Mouse (Mus musculus) forebrain, embryonic 12.5 days (tissue): ENCODE results near the gene Gse1. TPM values are rescaled to one million over a fixed set of nuclear protein-coding genes. Genes with fewer than 3 reads are reported as not detected.

Source experiments
- ATAC-seq: fragments of 200-750 bp; cut with Nextera tagmentation; 2 replicates; pipeline ENCODE4 v1.8.0; 2017; ENCODE audit warnings: moderate TSS enrichment; ENCODE audit not compliant: low FRiP score
- H3K27ac ChIP-seq: fragments of 300-500 bp; sonication (generic); 2 replicates; pipeline ENCODE4 v1.5.1; 2016; ENCODE audit warnings: mild to moderate bottlenecking
- H3K27me3 ChIP-seq: fragments of 300-500 bp; sonication (generic); 2 replicates; pipeline ENCODE4 v1.6.1; 2016; ENCODE audit warnings: mild to moderate bottlenecking
- H3K36me3 ChIP-seq: fragments of 300-500 bp; sonication (generic); replicated peaks from 2 replicates; pipeline ENCODE4 v1.6.1; 2016; ENCODE audit warnings: mild to moderate bottlenecking
- H3K4me1 ChIP-seq: fragments of 300-500 bp; sonication (generic); 2 replicates; pipeline ENCODE4 v1.6.1; 2016
- H3K4me2 ChIP-seq: fragments of 300-500 bp; sonication (generic); 2 replicates; pipeline ENCODE4 v1.6.1; 2016; ENCODE audit warnings: mild to moderate bottlenecking, moderate library complexity
- H3K4me3 ChIP-seq: fragments of 300-500 bp; sonication (generic); replicated peaks from 2 replicates; pipeline ENCODE4 v1.5.1; 2016; ENCODE audit warnings: mild to moderate bottlenecking
- H3K9ac ChIP-seq: fragments of 300-500 bp; sonication (generic); 2 replicates; pipeline ENCODE4 v1.6.1; 2016; ENCODE audit warnings: mild to moderate bottlenecking
- H3K9me3 ChIP-seq: fragments of 300-500 bp; sonication (generic); 2 replicates; pipeline ENCODE4 v1.6.1; 2016
- WGBS: fragments of 180-500 bp; shearing (Covaris S2); methylation state at CpG from one replicate; pipeline ENCODE4 v1.1.7; 2016; 5-methylcytosine and 5-hydroxymethylcytosine counted together
- polyA plus RNA-seq: library from polyadenylated mRNA; unstranded; fragments of >200 nt; fragmentation: Nextera tagmentation; extraction: Ambion mirVana; gene quantifications from 2 replicates; pipeline ENCODE4 v1.2.1, GENCODE M21; 2016

Gene Gse1
- polyA plus RNA-seq, 1 experiment from 2014 or later = 20.4 TPM

- no peaks in the 10 kb centered on the region for H3K9me3 ChIP-seq
- ATAC-seq = no peak
- peaks cover 54% of the 10 kb centered on the region for H3K4me1 ChIP-seq
- H3K4me2 ChIP-seq = peak overlapping the region; percentile 96
- H3K9ac ChIP-seq = peak overlapping the region; percentile 97
- WGBS = 14% methylated on average over 21 of the region's 21 CpGs
- H3K27ac ChIP-seq = peak overlapping the region; percentile 100
- H3K27me3 ChIP-seq = peaks cover 14% of the 10 kb centered on the region
- H3K36me3 ChIP-seq = no peaks in the 10 kb centered on the region
- peak overlapping the region; percentile 82 for H3K4me3 ChIP-seq
Observed at GRCm38 (mm10) chr8:120485551-120486476, 257.6 kb downstream of the Gse1 start.

GRCm38 (mm10) chr8:120486477-120487376, 258.5 kb downstream of the Gse1 start:
- Histone ChIP-seq H3K27me3 (peaks cover 14% of the 10 kb centered on the region), H3K4me1 (peaks cover 64% of the 10 kb centered on the region)
- peak; percentile 36 for ATAC-seq

GRCm38 (mm10) chr8:120487377-120487728, 259.1 kb downstream of the Gse1 start:
- ATAC-seq = no peak; the same call in 1 of the 2 replicates
- Histone ChIP-seq H3K36me3 (no peaks in the 10 kb centered on the region), H3K4me1 (peaks cover 70% of the 10 kb centered on the region), H3K27ac (peak overlapping the region; percentile 100), H3K4me2 (peak overlapping the region; percentile 96), H3K27me3 (peaks cover 14% of the 10 kb centered on the region), H3K9ac (peak overlapping the region; percentile 97), H3K9me3 (no peaks in the 10 kb centered on the region), H3K4me3 (peak overlapping the region; percentile 82)
- under 1% methylated on average over 34 of the region's 34 CpGs for WGBS

More at GRCm38 (mm10) chr8:120486477-120487376, 258.5 kb downstream of the Gse1 start:
- Histone ChIP-seq H3K9ac (peak overlapping the region; percentile 97), H3K4me2 (peak overlapping the region; percentile 96), H3K9me3 (no peaks in the 10 kb centered on the region), H3K4me3 (peak overlapping the region; percentile 82), H3K36me3 (no peaks in the 10 kb centered on the region), H3K27ac (peak overlapping the region; percentile 100)
- under 1% methylated on average over 49 of the region's 50 CpGs for WGBS

GRCm38 (mm10) chr8:120487729-120488510, 259.7 kb downstream of the Gse1 start:
- peak; percentile 66 for ATAC-seq
- WGBS = under 1% methylated on average over 50 of the region's 55 CpGs
- Histone ChIP-seq H3K4me2 (peak overlapping the region; percentile 96), H3K27ac (peak overlapping the region; percentile 100), H3K9ac (peak overlapping the region; percentile 97), H3K36me3 (no peaks in the 10 kb centered on the region), H3K4me1 (peaks cover 75% of the 10 kb centered on the region), H3K4me3 (peak overlapping the region; percentile 82), H3K9me3 (no peaks in the 10 kb centered on the region), H3K27me3 (peaks cover 9% of the 10 kb centered on the region)

GRCm38 (mm10) chr8:120488636-120489131, 260.4 kb downstream of the Gse1 start:
- H3K9ac ChIP-seq = peak overlapping the region; percentile 97
- no peaks in the 10 kb centered on the region for H3K36me3 ChIP-seq
- no peaks in the 10 kb centered on the region for H3K9me3 ChIP-seq
- 0% methylated on average over 25 of the region's 25 CpGs for WGBS
- peak overlapping the region; percentile 100 for H3K27ac ChIP-seq
- peaks cover 83% of the 10 kb centered on the region for H3K4me1 ChIP-seq
- H3K4me3 ChIP-seq = peak overlapping the region; percentile 82
- H3K27me3 ChIP-seq = peaks cover 5% of the 10 kb centered on the region; the same call in 1 of the 2 replicates
- H3K4me2 ChIP-seq = peak overlapping the region; percentile 96
- no peak for ATAC-seq

- H3K27ac ChIP-seq = peak overlapping the region; percentile 100
- H3K4me2 ChIP-seq = peak overlapping the region; percentile 96
- H3K36me3 ChIP-seq = no peaks in the 10 kb centered on the region
- H3K4me1 ChIP-seq = peaks cover 83% of the 10 kb centered on the region
- under 1% methylated on average over 73 of the region's 73 CpGs for WGBS
- no peaks in the 10 kb centered on the region for H3K9me3 ChIP-seq
- ATAC-seq = no peak
- H3K9ac ChIP-seq = peak overlapping the region; percentile 97
- H3K27me3 ChIP-seq = 0 out of 2 replicates have a peak, but pooled peaks cover 5% of the 10 kb centered on the region
- peak overlapping the region; percentile 82 for H3K4me3 ChIP-seq
Observed at GRCm38 (mm10) chr8:120489142-120489754, 261.0 kb downstream of the Gse1 start.

- H3K27ac ChIP-seq = peak overlapping the region; percentile 100
- 2% methylated on average over 15 of the region's 15 CpGs for WGBS
Observed at GRCm38 (mm10) chr8:120489771-120490281, 261.6 kb downstream of the Gse1 start.

GRCm38 (mm10) chr8:120490354-120491141, 262.3 kb downstream of the Gse1 start:
- peaks cover 83% of the 10 kb centered on the region for H3K4me1 ChIP-seq
- 0 out of 2 replicates have a peak, but pooled peaks cover 2% of the 10 kb centered on the region for H3K27me3 ChIP-seq
- H3K27ac ChIP-seq = peak overlapping the region; percentile 100
- H3K9me3 ChIP-seq = no peaks in the 10 kb centered on the region
- peak overlapping the region; percentile 97 for H3K9ac ChIP-seq
- no peak for ATAC-seq
- 10% methylated on average over 12 of the region's 12 CpGs for WGBS
- no peaks in the 10 kb centered on the region for H3K36me3 ChIP-seq
- H3K4me2 ChIP-seq = peak overlapping the region; percentile 96
- peak overlapping the region; percentile 82 for H3K4me3 ChIP-seq

More at GRCm38 (mm10) chr8:120489771-120490281, 261.6 kb downstream of the Gse1 start:
- Histone ChIP-seq H3K4me1 (peaks cover 83% of the 10 kb centered on the region), H3K9me3 (no peaks in the 10 kb centered on the region), H3K4me2 (peak overlapping the region; percentile 96), H3K4me3 (peak overlapping the region; percentile 82), H3K36me3 (no peaks in the 10 kb centered on the region), H3K9ac (peak overlapping the region; percentile 97), H3K27me3 (0 out of 2 replicates have a peak, but pooled peaks cover 5% of the 10 kb centered on the region)
- ATAC-seq = no peak

- peak overlapping the region; percentile 97 for H3K9ac ChIP-seq
- ATAC-seq = no peak
- H3K27me3 ChIP-seq = 0 out of 2 replicates have a peak, but pooled peaks cover 1% of the 10 kb centered on the region
- peaks cover 80% of the 10 kb centered on the region for H3K4me1 ChIP-seq
- H3K36me3 ChIP-seq = no peaks in the 10 kb centered on the region
- no peaks in the 10 kb centered on the region for H3K9me3 ChIP-seq
- peak overlapping the region; percentile 96 for H3K4me2 ChIP-seq
- H3K27ac ChIP-seq = no peak overlapping the region
- WGBS = 67% methylated on average over 5 of the region's 5 CpGs
- H3K4me3 ChIP-seq = peak overlapping the region; percentile 82
Observed at GRCm38 (mm10) chr8:120491166-120491793, 263.0 kb downstream of the Gse1 start.
